Comparison of ENCODE assay signal across 33 mouse cellular contexts in the genomic region with DNA sequence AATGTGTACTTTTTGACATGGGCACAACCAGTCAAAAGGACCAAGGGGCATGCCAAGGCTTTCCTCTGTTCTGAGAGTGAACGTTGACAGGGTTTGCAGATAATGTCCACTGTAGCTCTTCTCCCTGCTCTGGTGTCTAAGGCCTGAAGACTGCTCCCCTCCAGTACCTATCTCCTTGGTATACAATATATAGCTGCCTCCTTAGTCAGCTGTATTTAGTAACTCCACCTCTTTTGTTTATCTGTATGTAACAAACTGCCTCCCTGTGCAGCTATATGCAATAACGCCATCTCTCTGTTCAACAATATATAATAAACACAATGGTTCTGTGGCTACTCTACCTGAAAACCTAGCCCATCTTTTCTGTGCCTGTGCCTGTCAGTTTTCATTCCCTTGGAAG.
DNase-seq lines count a peak whose midpoint lies in the region; ATAC-seq and TF ChIP-seq lines count a peak whose summit lies in the region.
"Had no signal": no experiment of that assay in that cellular context is flagged by ENCODE, and none has a peak within 500 bp of the region (broad histone marks: within the 10 kb centered on the region; RNA-seq: fewer than 3 reads in every experiment).

No protein-coding gene starts in this region.

- DNase-seq in MEL-GATA-1-ER (ENCODE audit: extremely low read depth, low read depth), result peak; percentile 48
- DNase-seq in liver, embryonic 14.5 days (ENCODE audit: low read depth in 3 of 3, low spot score in 3 of 3), result peak in 1 of 3 experiments; percentile 38
- no peak for DNase-seq in right cerebral cortex, adult 2 months (ENCODE audit: low spot score in 2 of 2)
- no peak for DNase-seq in ovary, postnatal 10 days (ENCODE audit: low spot score)
- DNase-seq in layer of hippocampus, adult 18-20 months (ENCODE audit: low spot score in 2 of 2), result no peak
- DNase-seq: adrenal gland, adult 2 months; adrenal gland, postnatal 36 days; cerebellum, adult 11 months; cerebellum, postnatal 10 days; gastrocnemius, postnatal 25 days; heart, adult 11 months; heart, postnatal 36 days; kidney, adult 9 months; kidney, postnatal 10 days; layer of hippocampus, adult 9-11 months; right cerebral cortex, postnatal 25 days; spleen, adult 18-20 months; thymus, adult 18-20 months; thymus, postnatal 36 days had no signal

- H3K27me3 ChIP-seq in liver, embryonic 14.5 days (ENCODE audit: control insufficient read depth, insufficient read depth, low read length), result no peaks in the 10 kb centered on the region
- H3K27me3 ChIP-seq: forebrain, embryonic 15.5 days; limb, embryonic 15.5 days; lung, embryonic 15.5 days; midbrain, embryonic 12.5 days; neural tube, embryonic 12.5 days had no signal

- no peak for TF ChIP-seq CTCF in liver, embryonic 14.5 days (IDR thresholded peaks at IDR 0.05; ENCODE audit: low read depth)

- WGBS in liver, embryonic 14.5 days (ENCODE audit: insufficient replicate concordance), result 20% methylated on average over 2 of the region's 2 CpGs

- peak overlapping the region; percentile 96 for H3K27ac ChIP-seq in liver, embryonic 14.5 days
- H3K27ac ChIP-seq: forebrain, embryonic 15.5 days; hindbrain, embryonic 14.5 days; limb, embryonic 10.5 days; midbrain, embryonic 12.5 days; neural tube, embryonic 12.5 days had no signal

- H3K36me3 ChIP-seq in liver, embryonic 14.5 days (replicated peaks; ENCODE audit: control insufficient read depth, insufficient read depth, low read depth), result no peaks in the 10 kb centered on the region; the same call in 1 of the 2 replicates
- H3K36me3 ChIP-seq: forebrain, embryonic 15.5 days; limb, embryonic 10.5 days; limb, embryonic 15.5 days; lung, embryonic 15.5 days; midbrain, embryonic 12.5 days; neural tube, embryonic 12.5 days had no signal

- H3K9me3 ChIP-seq in liver, embryonic 14.5 days (ENCODE audit: control insufficient read depth, low read length), result no peaks in the 10 kb centered on the region
- H3K9me3 ChIP-seq: limb, embryonic 10.5 days; limb, embryonic 15.5 days; lung, embryonic 15.5 days; midbrain, embryonic 12.5 days; neural tube, embryonic 12.5 days had no signal

- ATAC-seq in erythroblast, adult 5-6 weeks (replicated peaks; ENCODE audit: low FRiP score, poor library complexity, severe bottlenecking), result peak; percentile 66
- peak; percentile 68 for ATAC-seq in liver, embryonic 14.5 days (ENCODE audit: insufficient read depth)
- peak; percentile 56 for ATAC-seq in megakaryocyte-erythroid progenitor cell, adult 5-6 weeks (replicated peaks; ENCODE audit: low FRiP score, low TSS enrichment, poor library complexity, severe bottlenecking)
- ATAC-seq: activated CD4-positive, CD25-positive, alpha-beta regulatory T cell, adult 4 months; CD4-positive, CD25-positive, alpha-beta regulatory T cell, adult 4 months; forebrain, embryonic 15.5 days; intestine, postnatal 0 days had no signal

- peaks cover 52 to 56% of the 10 kb centered on the region in 2 experiments for H3K4me1 ChIP-seq in liver, embryonic 14.5 days (replicated peaks; ENCODE audit: control insufficient read depth in 2 of 2, insufficient read depth in 2 of 2, low read length in 1 of 2)

- H3K4me3 ChIP-seq in liver, embryonic 14.5 days (ENCODE audit: insufficient read depth in 1 of 2, low read depth in 2 of 2, low read length in 2 of 2), result no peak overlapping the region
- H3K4me3 ChIP-seq: forebrain, embryonic 15.5 days; limb, embryonic 10.5 days; limb, embryonic 15.5 days; lung, embryonic 15.5 days; midbrain, embryonic 12.5 days; myocyte; neural tube, embryonic 12.5 days had no signal

- no peak for TF ChIP-seq EP300 in liver, embryonic 14.5 days (IDR thresholded peaks at IDR 0.05; ENCODE audit: low read depth)

- peak overlapping the region; percentile 49 for H3K4me2 ChIP-seq in liver, embryonic 14.5 days (ENCODE audit: low read depth)
- H3K4me2 ChIP-seq: forebrain, embryonic 15.5 days; heart, embryonic 11.5 days; hindbrain, embryonic 14.5 days; limb, embryonic 15.5 days; lung, embryonic 15.5 days; midbrain, embryonic 12.5 days; neural tube, embryonic 12.5 days had no signal

- peak overlapping the region; percentile 51 for H3K9ac ChIP-seq in liver, embryonic 14.5 days (replicated peaks)
- H3K9ac ChIP-seq: forebrain, embryonic 15.5 days; hindbrain, embryonic 14.5 days; limb, embryonic 15.5 days; lung, embryonic 15.5 days; midbrain, embryonic 12.5 days; neural tube, embryonic 12.5 days had no signal
